Mouse (Mus musculus) CD4-positive naive resting alpha-beta T cell, adult 57 days (primary cell): ENCODE data around the gene Bmpr2. TPM values are rescaled to one million over a fixed set of nuclear protein-coding genes. Genes with fewer than 3 reads are reported as not detected.

Experiments
- total RNA-seq: library from RNA; stranded (reverse); gene quantifications from one replicate; pipeline ENCODE4 v1.2.4, GENCODE M21; 2023

The Bmpr2 gene
- 4.0 TPM for total RNA-seq

GRCm38 (mm10) chr1:59763164-59763768, at the start of gene Bmpr2:
Gene Bmpr2, plus strand, starts transcription at chr1:59763400.

GRCm38 (mm10) chr1:59912413-59913157, 149.4 kb downstream of the Bmpr2 start, which contains the start of gene Fam117b:
Gene Fam117b, plus strand, starts transcription at chr1:59913006.

Other genes starting within 250 kb of the Bmpr2 start
- gene Gm973, start 247.1 kb upstream of the Bmpr2 start, total RNA-seq, result 10.3 TPM
- 103 TPM for gene Sumo1, start 92.6 kb upstream of the Bmpr2 start, total RNA-seq
- gene Nop58, start 78.4 kb upstream of the Bmpr2 start, total RNA-seq, result 183 TPM
- 67.3 TPM for gene Fam117b, start 149.6 kb downstream of the Bmpr2 start, total RNA-seq